Mouse (Mus musculus): ENCODE measurements at regions not wholly inside any gene's neighbourhood (a gene's known extent, or its start where the extent isn't known, plus 50 kb on each side); places are given as distances from the start of the nearest gene placed in this dataset.

GRCm38 (mm10) chr12:79932905-79933304, 179.9 kb downstream of the Zfp36l1 start:
- TF ChIP-seq CTCF (IDR thresholded peaks at IDR 0.05; ENCODE audit: low read depth), result no peak
- TF ChIP-seq EP300 (IDR thresholded peaks at IDR 0.05; ENCODE audit: low read depth), result no peak
